Mouse (Mus musculus) heart, postnatal 25 days (tissue): ENCODE results near the gene Slc8a1. TPM values are rescaled to one million over a fixed set of nuclear protein-coding genes. Genes with fewer than 3 reads are reported as not detected.

Source experiments
- DNase-seq: peaks from one replicate; pipeline ENCODE4 v3.0.0; 2022; ENCODE audit warnings: low spot score
- intact Hi-C: fragments of 180-260 bp; cut with DNase I; formaldehyde crosslinking; loops from one replicate; pipeline ENCODE4 v1.15.1; 2025
- total RNA-seq, 2 experiments: library from RNA; stranded (reverse); gene quantifications; 2 replicates each; pipeline ENCODE4 v1.2.3; 2021

The Slc8a1 gene
- total RNA-seq, 2 experiments from 2014 or later: 449 to 453 TPM

- intact Hi-C loops: loop anchor here (5.0 kb wide), 1 partner anchor 33 kb away; no protein-coding TSS in a partner anchor
- DNase-seq: no peak
Observed at GRCm38 (mm10) chr17:81524826-81525225, 213.4 kb downstream of the Slc8a1 start.

- intact Hi-C loops: no loop called here
- DNase-seq: no peak
Observed at GRCm38 (mm10) chr17:81523943-81524342, 214.2 kb downstream of the Slc8a1 start.

GRCm38 (mm10) chr17:81518316-81519025 is 219.7 kb downstream of the Slc8a1 start:
- intact Hi-C loops: no loop called here

GRCm38 (mm10) chr17:81516155-81516554 is 222.0 kb downstream of the Slc8a1 start:
- intact Hi-C loops: no loop called here
- no peak for DNase-seq

More at GRCm38 (mm10) chr17:81518316-81519025, 219.7 kb downstream of the Slc8a1 start:
- no peak for DNase-seq

GRCm38 (mm10) chr17:81514022-81514421 is 224.2 kb downstream of the Slc8a1 start:
- intact Hi-C loops: no loop called here
- DNase-seq: no peak

- intact Hi-C loops: no loop called here
- DNase-seq: no peak
Observed at GRCm38 (mm10) chr17:81513368-81513958, 224.7 kb downstream of the Slc8a1 start.

- no peak for DNase-seq
- intact Hi-C loops: no loop called here
Observed at GRCm38 (mm10) chr17:81505162-81505685, 233.0 kb downstream of the Slc8a1 start.

GRCm38 (mm10) chr17:81504040-81504439 is 234.1 kb downstream of the Slc8a1 start:
- intact Hi-C loops: no loop called here
- DNase-seq: no peak

GRCm38 (mm10) chr17:81502732-81503131 is 235.4 kb downstream of the Slc8a1 start:
- intact Hi-C loops: no loop called here
- no peak for DNase-seq

GRCm38 (mm10) chr17:81500686-81501407 is 237.3 kb downstream of the Slc8a1 start:
- intact Hi-C loops: no loop called here
- no peak for DNase-seq

GRCm38 (mm10) chr17:81497919-81498318 is 240.3 kb downstream of the Slc8a1 start:
- DNase-seq: no peak

GRCm38 (mm10) chr17:81496616-81497015 is 241.6 kb downstream of the Slc8a1 start:
- DNase-seq: no peak
- intact Hi-C loops: no loop called here

More at GRCm38 (mm10) chr17:81497919-81498318, 240.3 kb downstream of the Slc8a1 start:
- intact Hi-C loops: no loop called here

- intact Hi-C loops: loop anchor here (5.0 kb wide), 1 partner anchor 35 kb away; no protein-coding TSS in a partner anchor
Observed at GRCm38 (mm10) chr17:81492216-81492865, 245.8 kb downstream of the Slc8a1 start.

GRCm38 (mm10) chr17:81486388-81486787 is 251.8 kb downstream of the Slc8a1 start:
- intact Hi-C loops: loop anchor here (10.0 kb wide), 1 partner anchor 178 kb away; no protein-coding TSS in a partner anchor
- DNase-seq: no peak

More at GRCm38 (mm10) chr17:81492216-81492865, 245.8 kb downstream of the Slc8a1 start:
- peak; percentile 46 for DNase-seq

GRCm38 (mm10) chr17:81481843-81482490 is 256.2 kb downstream of the Slc8a1 start:
- intact Hi-C loops: loop anchor here (10.0 kb wide), 1 partner anchor 183 kb away; no protein-coding TSS in a partner anchor

GRCm38 (mm10) chr17:81480351-81481161 is 257.6 kb downstream of the Slc8a1 start:
- DNase-seq: peak; percentile 48
- intact Hi-C loops: loop anchor here (10.0 kb wide), 1 partner anchor 184 kb away; no protein-coding TSS in a partner anchor

More at GRCm38 (mm10) chr17:81481843-81482490, 256.2 kb downstream of the Slc8a1 start:
- DNase-seq: peak; percentile 40

- intact Hi-C loops: loop anchor here (5.0 to 10.0 kb wide), 2 partner anchors 185 to 307 kb away; no protein-coding TSS in a partner anchor
- DNase-seq: no peak
Observed at GRCm38 (mm10) chr17:81479807-81480206, 258.4 kb downstream of the Slc8a1 start.

- no peak for DNase-seq
- intact Hi-C loops: loop anchor here (5.0 kb wide), 1 partner anchor 310 kb away; no protein-coding TSS in a partner anchor
Observed at GRCm38 (mm10) chr17:81477420-81477819, 260.8 kb downstream of the Slc8a1 start.
